Mouse (Mus musculus) layer of hippocampus, adult 2 months (tissue): ENCODE results near the gene Olfr484. TPM values are rescaled to one million over a fixed set of nuclear protein-coding genes. Genes with fewer than 3 reads are reported as not detected.
"Not testable (repeated sequence)": the region's sequence is repeated elsewhere in the genome, so short reads cannot be mapped to it uniquely, and the experiment has no call there.

Experiments
- DNase-seq, 2 experiments: peaks; one replicate each; pipeline ENCODE4 v3.0.0; 2022; ENCODE audit warnings: low spot score in 2 of 2
- H3K27ac ChIP-seq: fragments of 200-600 bp; 2 replicates; pipeline ENCODE4 v1.8.1; 2022
- H3K4me3 ChIP-seq: fragments of 200-600 bp; 2 replicates; pipeline ENCODE4 v1.8.1; 2022; ENCODE audit warnings: mild to moderate bottlenecking
- CTCF ChIP-seq: fragments of 200-600 bp; conservative IDR thresholded peaks from 2 replicates; pipeline ENCODE4 v1.8.1; 2022; ENCODE audit warnings: antibody characterized with exemption, mild to moderate bottlenecking, moderate library complexity
- long read RNA-seq, 2 experiments: library from polyadenylated mRNA; stranded (forward); transcript quantifications; one replicate each; pipeline ENCODE4 v2.0.0; 2021; ENCODE audit warnings: borderline mapping rate in 2 of 2
- total RNA-seq, 2 experiments: library from RNA; stranded (reverse); gene quantifications; 2 replicates each; pipeline ENCODE4 v1.2.3; 2021

Gene Olfr484
- total RNA-seq: not detected
- long read RNA-seq, experiment 1: 0 reads
- long read RNA-seq, experiment 2: 0 reads

- no peak within 1 kb of the TSS for H3K4me3 ChIP-seq
- H3K27ac ChIP-seq: no peak within 1 kb of the TSS
- no peak for DNase-seq
- no peak for TF ChIP-seq CTCF
Observed at GRCm38 (mm10) chr7:108127349-108127748, at the start of gene Olfr484. Gene Olfr484, minus strand, starts transcription at chr7:108127449.

- H3K27ac ChIP-seq, DNase-seq, H3K4me3 ChIP-seq: not testable (repeated sequence)
Observed at GRCm38 (mm10) chr7:108172642-108173041, 45.4 kb upstream of the Olfr484 start, which contains the start of gene Olfr486. Gene Olfr486, minus strand, starts transcription at chr7:108172742.

GRCm38 (mm10) chr7:108159771-108160170 is 32.5 kb upstream of the Olfr484 start, which contains the start of gene Olfr485:
Gene Olfr485, minus strand, starts transcription at chr7:108159871.
- H3K4me3 ChIP-seq: no peak within 1 kb of the TSS
- no peak for DNase-seq
- no peak for TF ChIP-seq CTCF
- H3K27ac ChIP-seq: no peak within 1 kb of the TSS

- TF ChIP-seq CTCF: no peak
- Histone ChIP-seq H3K4me3 (no peak overlapping the region), H3K27ac (no peak overlapping the region)
- no peak for DNase-seq
Observed at GRCm38 (mm10) chr7:108121416-108121815, 5.8 kb downstream of the Olfr484 start.

- H3K4me3 ChIP-seq: no peak overlapping the region
- no peak for DNase-seq
- no peak for TF ChIP-seq CTCF
- H3K27ac ChIP-seq: no peak overlapping the region
Observed at GRCm38 (mm10) chr7:108120681-108121080, 6.6 kb downstream of the Olfr484 start.

GRCm38 (mm10) chr7:108100549-108100948 is 26.7 kb downstream of the Olfr484 start, which contains the start of gene Olfr483:
Gene Olfr483, plus strand, starts transcription at chr7:108100849.
- no peak for DNase-seq
- no peak for TF ChIP-seq CTCF
- H3K27ac ChIP-seq: no peak within 1 kb of the TSS
- H3K4me3 ChIP-seq: no peak within 1 kb of the TSS

- Histone ChIP-seq H3K27ac (no peak within 1 kb of the TSS), H3K4me3 (no peak within 1 kb of the TSS)
- TF ChIP-seq CTCF: no peak
- no peak for DNase-seq
Observed at GRCm38 (mm10) chr7:108097486-108097885, 29.8 kb downstream of the Olfr484 start, which contains the start of gene Olfr482. Gene Olfr482, minus strand, starts transcription at chr7:108097586.

- Histone ChIP-seq H3K4me3 (no peak within 1 kb of the TSS), H3K27ac (no peak within 1 kb of the TSS)
- DNase-seq: no peak
- no peak for TF ChIP-seq CTCF
Observed at GRCm38 (mm10) chr7:108079555-108079954, 47.7 kb downstream of the Olfr484 start, which contains the start of gene Olfr481. Gene Olfr481, plus strand, starts transcription at chr7:108079855.

Other genes starting within 250 kb of the Olfr484 start
- not detected for gene Olfr472, start 229.5 kb downstream of the Olfr484 start, total RNA-seq
- not detected for gene Olfr473, start 197.0 kb downstream of the Olfr484 start, total RNA-seq
- gene Olfr474, start 172.8 kb downstream of the Olfr484 start, total RNA-seq: not detected
- not detected for gene Olfr476, start 162.6 kb downstream of the Olfr484 start, total RNA-seq
- not detected for gene Olfr477, start 140.8 kb downstream of the Olfr484 start, total RNA-seq
- not detected for gene Olfr478, start 93.5 kb downstream of the Olfr484 start, total RNA-seq
- not detected for gene Olfr479, start 76.8 kb downstream of the Olfr484 start, total RNA-seq
- gene Olfr480, start 60.1 kb downstream of the Olfr484 start, total RNA-seq: not detected
- gene Olfr481, start 47.6 kb downstream of the Olfr484 start, total RNA-seq: not detected
- 1 to 10 TPM; 2.2 TPM for gene Olfr482, start 29.9 kb downstream of the Olfr484 start, total RNA-seq
- gene Olfr483, start 26.6 kb downstream of the Olfr484 start, total RNA-seq: not detected
- gene Olfr485, start 32.4 kb upstream of the Olfr484 start, total RNA-seq: not detected
- not detected for gene Olfr486, start 45.3 kb upstream of the Olfr484 start, total RNA-seq
- not detected for gene Olfr487, start 87.2 kb upstream of the Olfr484 start, total RNA-seq
- not detected for gene Olfr488, start 130.9 kb upstream of the Olfr484 start, total RNA-seq
- gene Olfr490, start 161.5 kb upstream of the Olfr484 start, total RNA-seq: not detected
- not detected for gene Olfr491, start 186.0 kb upstream of the Olfr484 start, total RNA-seq
- gene Olfr492, start 196.2 kb upstream of the Olfr484 start, total RNA-seq: not detected
- gene Olfr493, start 219.5 kb upstream of the Olfr484 start, total RNA-seq: not detected
- not detected for gene Olfr494, start 237.9 kb upstream of the Olfr484 start, total RNA-seq